Mouse (Mus musculus): ENCODE measurements around the gene Gm10318.

Gm10318 gene

GRCm38 (mm10) chr10:77869651-77870050 lies 17.0 kb downstream of the Gm10318 start:
- Histone ChIP-seq H3K9me3 (ENCODE audit: low read length) (peaks cover 5% of the 10 kb centered on the region), H3K4me3 (replicated peaks; ENCODE audit: low read length) (no peak overlapping the region), H3K27me3 (ENCODE audit: insufficient read depth, low read length) (no peaks in the 10 kb centered on the region), H3K36me3 (ENCODE audit: insufficient read depth, low read length) (no peaks in the 10 kb centered on the region), H3K4me1 (replicated peaks; ENCODE audit: low read depth, low read length) (peaks cover 12% of the 10 kb centered on the region)
- TF ChIP-seq CTCF (conservative IDR thresholded peaks at IDR 0.05; ENCODE audit: low read length), result no peak
- TF ChIP-seq POU5F1 (IDR thresholded peaks at IDR 0.05; ENCODE audit: borderline replicate concordance, low read length), result no peak
- no peak for TF ChIP-seq NANOG (IDR thresholded peaks at IDR 0.05; ENCODE audit: borderline replicate concordance, low read length)

GRCm38 (mm10) chr10:77878985-77879384 lies 26.3 kb downstream of the Gm10318 start:
- H3K9me3 ChIP-seq (ENCODE audit: low read length), result no peaks in the 10 kb centered on the region
- no peaks in the 10 kb centered on the region for H3K27me3 ChIP-seq (ENCODE audit: insufficient read depth, low read length)
- H3K36me3 ChIP-seq (ENCODE audit: insufficient read depth, low read length), result no peaks in the 10 kb centered on the region
- H3K4me1 ChIP-seq (replicated peaks; ENCODE audit: low read depth, low read length), result 0 out of 2 replicates have a peak, but pooled peaks cover 6% of the 10 kb centered on the region
- H3K4me3 ChIP-seq (replicated peaks; ENCODE audit: low read length), result no peak overlapping the region
- TF ChIP-seq CTCF (conservative IDR thresholded peaks at IDR 0.05; ENCODE audit: low read length) (peak; percentile 44), NANOG (IDR thresholded peaks at IDR 0.05; ENCODE audit: borderline replicate concordance, low read length) (no peak)

GRCm38 (mm10) chr10:77880305-77880704 lies 27.6 kb downstream of the Gm10318 start:
- TF ChIP-seq POU5F1 (IDR thresholded peaks at IDR 0.05; ENCODE audit: borderline replicate concordance, low read length), result no peak
- TF ChIP-seq CTCF (conservative IDR thresholded peaks at IDR 0.05; ENCODE audit: low read length), result no peak
- no peak for TF ChIP-seq NANOG (IDR thresholded peaks at IDR 0.05; ENCODE audit: borderline replicate concordance, low read length)

DNA sequence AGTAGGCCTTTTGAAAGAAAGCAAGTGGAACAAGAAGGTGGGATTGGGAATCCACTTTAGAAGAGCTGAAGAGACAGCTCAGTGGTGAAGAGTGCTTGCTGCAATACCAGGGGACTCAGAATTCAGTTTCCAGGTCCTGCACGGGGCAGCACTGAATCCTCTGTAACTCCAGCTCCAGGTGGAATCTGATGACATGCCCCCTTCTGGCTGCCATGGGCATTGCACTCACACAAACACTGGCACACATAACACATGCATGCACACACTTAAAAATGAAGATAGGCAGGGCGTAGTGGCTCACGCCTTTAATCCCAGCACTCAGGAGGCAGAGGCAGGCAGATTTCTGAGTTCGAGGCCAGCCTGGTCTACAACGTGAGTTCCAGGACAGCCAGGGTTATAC lies 29.9 kb downstream of the Gm10318 start:
- no peaks in the 10 kb centered on the region for H3K27me3 ChIP-seq (ENCODE audit: insufficient read depth, low read length)
- no peak for TF ChIP-seq POU5F1 (IDR thresholded peaks at IDR 0.05; ENCODE audit: borderline replicate concordance, low read length)
- peak; percentile 73 for TF ChIP-seq CTCF (conservative IDR thresholded peaks at IDR 0.05; ENCODE audit: low read length)
- no peak overlapping the region for H3K4me3 ChIP-seq (replicated peaks; ENCODE audit: low read length)
- no peaks in the 10 kb centered on the region for H3K9me3 ChIP-seq (ENCODE audit: low read length)
- H3K4me1 ChIP-seq (replicated peaks; ENCODE audit: low read depth, low read length), result no peaks in the 10 kb centered on the region
- no peaks in the 10 kb centered on the region for H3K36me3 ChIP-seq (ENCODE audit: insufficient read depth, low read length)

More at GRCm38 (mm10) chr10:77880305-77880704, 27.6 kb downstream of the Gm10318 start:
- Histone ChIP-seq H3K27me3 (ENCODE audit: insufficient read depth, low read length) (no peaks in the 10 kb centered on the region), H3K36me3 (ENCODE audit: insufficient read depth, low read length) (no peaks in the 10 kb centered on the region), H3K9me3 (ENCODE audit: low read length) (no peaks in the 10 kb centered on the region), H3K4me3 (replicated peaks; ENCODE audit: low read length) (no peak overlapping the region), H3K4me1 (replicated peaks; ENCODE audit: low read depth, low read length) (0 out of 2 replicates have a peak, but pooled peaks cover 6% of the 10 kb centered on the region)

GRCm38 (mm10) chr10:77886007-77886747 lies 33.5 kb downstream of the Gm10318 start:
- Histone ChIP-seq H3K27me3 (ENCODE audit: insufficient read depth, low read length) (peaks cover 4% of the 10 kb centered on the region; the same call in 1 of the 2 replicates), H3K9me3 (ENCODE audit: low read length) (no peaks in the 10 kb centered on the region)
- no peak for TF ChIP-seq CTCF (conservative IDR thresholded peaks at IDR 0.05; ENCODE audit: low read length)
- no peak for TF ChIP-seq POU5F1 (IDR thresholded peaks at IDR 0.05; ENCODE audit: borderline replicate concordance, low read length)
- TF ChIP-seq NANOG (IDR thresholded peaks at IDR 0.05; ENCODE audit: borderline replicate concordance, low read length), result no peak

GRCm38 (mm10) chr10:77890987-77891565 lies 38.4 kb downstream of the Gm10318 start:
- H3K27me3 ChIP-seq (ENCODE audit: insufficient read depth, low read length), result peaks cover 4% of the 10 kb centered on the region; the same call in 1 of the 2 replicates
- H3K4me3 ChIP-seq (replicated peaks; ENCODE audit: low read length), result no peak overlapping the region
- H3K9me3 ChIP-seq (ENCODE audit: low read length), result no peaks in the 10 kb centered on the region
- no peaks in the 10 kb centered on the region for H3K36me3 ChIP-seq (ENCODE audit: insufficient read depth, low read length)
- no peak for TF ChIP-seq NANOG (IDR thresholded peaks at IDR 0.05; ENCODE audit: borderline replicate concordance, low read length)
- no peak for TF ChIP-seq POU5F1 (IDR thresholded peaks at IDR 0.05; ENCODE audit: borderline replicate concordance, low read length)
- TF ChIP-seq CTCF (conservative IDR thresholded peaks at IDR 0.05; ENCODE audit: low read length), result no peak
- H3K4me1 ChIP-seq (replicated peaks; ENCODE audit: low read depth, low read length), result no peaks in the 10 kb centered on the region

More at GRCm38 (mm10) chr10:77886007-77886747, 33.5 kb downstream of the Gm10318 start:
- no peak overlapping the region for H3K4me3 ChIP-seq (replicated peaks; ENCODE audit: low read length)
- H3K36me3 ChIP-seq (ENCODE audit: insufficient read depth, low read length), result no peaks in the 10 kb centered on the region
- H3K4me1 ChIP-seq (replicated peaks; ENCODE audit: low read depth, low read length), result no peaks in the 10 kb centered on the region

- H3K9me3 ChIP-seq (ENCODE audit: low read length), result no peaks in the 10 kb centered on the region
- TF ChIP-seq CTCF (conservative IDR thresholded peaks at IDR 0.05; ENCODE audit: low read length) (no peak), NANOG (IDR thresholded peaks at IDR 0.05; ENCODE audit: borderline replicate concordance, low read length) (no peak), POU5F1 (IDR thresholded peaks at IDR 0.05; ENCODE audit: borderline replicate concordance, low read length) (no peak)
Observed at GRCm38 (mm10) chr10:77895562-77895961, 42.9 kb downstream of the Gm10318 start.

DNA sequence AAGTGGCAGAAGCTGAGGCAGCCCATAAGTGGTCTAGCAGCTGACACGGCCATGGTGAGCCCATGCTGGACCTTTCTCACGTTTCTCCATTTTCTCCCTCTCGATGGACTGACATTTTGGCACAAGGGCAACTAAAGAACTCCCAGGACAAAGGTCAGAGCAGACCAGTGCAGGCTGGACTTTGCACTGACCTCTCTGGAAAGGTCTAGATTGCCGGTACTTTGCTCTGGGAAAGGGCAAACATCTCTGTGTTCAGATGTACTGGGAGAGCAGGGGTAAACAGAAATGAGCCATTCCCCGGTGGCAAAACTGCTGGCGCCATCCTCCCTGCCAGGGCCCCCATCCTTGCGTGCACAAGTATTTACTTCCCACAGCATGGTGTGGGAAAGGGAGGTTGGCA lies 47.5 kb downstream of the Gm10318 start:
- Histone ChIP-seq H3K36me3 (ENCODE audit: insufficient read depth, low read length) (peaks cover 18% of the 10 kb centered on the region), H3K9me3 (ENCODE audit: low read length) (no peaks in the 10 kb centered on the region), H3K4me1 (replicated peaks; ENCODE audit: low read depth, low read length) (peaks cover 21% of the 10 kb centered on the region), H3K27me3 (ENCODE audit: insufficient read depth, low read length) (peaks cover 21% of the 10 kb centered on the region), H3K4me3 (replicated peaks; ENCODE audit: low read length) (no peak overlapping the region)
- no peak for TF ChIP-seq CTCF (conservative IDR thresholded peaks at IDR 0.05; ENCODE audit: low read length)
- no peak for TF ChIP-seq NANOG (IDR thresholded peaks at IDR 0.05; ENCODE audit: borderline replicate concordance, low read length)
- no peak for TF ChIP-seq POU5F1 (IDR thresholded peaks at IDR 0.05; ENCODE audit: borderline replicate concordance, low read length)

More at GRCm38 (mm10) chr10:77895562-77895961, 42.9 kb downstream of the Gm10318 start:
- peaks cover 3% of the 10 kb centered on the region; the same call in 1 of the 2 replicates for H3K4me1 ChIP-seq (replicated peaks; ENCODE audit: low read depth, low read length)
- peaks cover 5% of the 10 kb centered on the region for H3K27me3 ChIP-seq (ENCODE audit: insufficient read depth, low read length)
- no peak overlapping the region for H3K4me3 ChIP-seq (replicated peaks; ENCODE audit: low read length)
- peaks cover 11% of the 10 kb centered on the region for H3K36me3 ChIP-seq (ENCODE audit: insufficient read depth, low read length)
